Mouse (Mus musculus): ENCODE results near the gene Itpa. TPM values are rescaled to one million over a fixed set of nuclear protein-coding genes. Genes with fewer than 3 reads are reported as not detected.
"Not testable (repeated sequence)": the region's sequence is repeated elsewhere in the genome, so short reads cannot be mapped to it uniquely, and the experiment has no call there.

Gene Itpa
- polyA plus RNA-seq, 1 experiment from 2014 or later: 90.9 TPM

- no peak overlapping the region for H3K4me3 ChIP-seq
- no peak for ATAC-seq (ENCODE audit: insufficient number of reproducible peaks, low FRiP score, low TSS enrichment, low read depth)
- peaks cover 40% of the 10 kb centered on the region for H3K4me1 ChIP-seq
- H3K4me2 ChIP-seq: no peak overlapping the region
- peaks cover 46% of the 10 kb centered on the region for H3K27me3 ChIP-seq
- no peak overlapping the region for H3K27ac ChIP-seq
- H3K36me3 ChIP-seq: no peaks in the 10 kb centered on the region
- 76% methylated on average over 6 of the region's 6 CpGs for WGBS
- H3K9ac ChIP-seq: no peak overlapping the region
- H3K9me3 ChIP-seq: no peaks in the 10 kb centered on the region
Measured at GRCm38 (mm10) chr2:130639276-130639675, 28.1 kb upstream of the Itpa start.

GRCm38 (mm10) chr2:130641351-130642025, 25.9 kb upstream of the Itpa start:
- peaks cover 21% of the 10 kb centered on the region for H3K4me1 ChIP-seq
- H3K4me2 ChIP-seq: peak overlapping the region; percentile 94
- 46% methylated on average over 6 of the region's 6 CpGs for WGBS
- H3K36me3 ChIP-seq: no peaks in the 10 kb centered on the region
- H3K27ac ChIP-seq: no peak overlapping the region
- no peak overlapping the region for H3K9ac ChIP-seq
- peak overlapping the region; percentile 71; the same call in 1 of the 2 replicates for H3K4me3 ChIP-seq
- ATAC-seq (ENCODE audit: insufficient number of reproducible peaks, low FRiP score, low TSS enrichment, low read depth): no peak
- no peaks in the 10 kb centered on the region for H3K9me3 ChIP-seq
- peaks cover 24% of the 10 kb centered on the region for H3K27me3 ChIP-seq

- Histone ChIP-seq H3K9me3 (no peaks in the 10 kb centered on the region), H3K27me3 (peaks cover 17% of the 10 kb centered on the region), H3K4me1 (peaks cover 21% of the 10 kb centered on the region), H3K36me3 (no peaks in the 10 kb centered on the region), H3K27ac (0 out of 2 replicates have a peak overlapping the region, but pooled peaks have one; percentile 18), H3K9ac (peak overlapping the region; percentile 65), H3K4me3 (peak overlapping the region; percentile 71), H3K4me2 (peak overlapping the region; percentile 94)
- peak; percentile 35 for ATAC-seq (ENCODE audit: insufficient number of reproducible peaks, low FRiP score, low TSS enrichment, low read depth)
- WGBS: under 1% methylated on average over 21 of the region's 27 CpGs
Measured at GRCm38 (mm10) chr2:130642197-130642660, 25.2 kb upstream of the Itpa start.

GRCm38 (mm10) chr2:130642684-130643369, 24.6 kb upstream of the Itpa start, which contains the start of gene Lzts3:
Gene Lzts3 (minus strand): TSS chr2:130642803.
- Histone ChIP-seq H3K4me2 (peak within 1 kb of the TSS; percentile 94), H3K4me1 (peaks cover 20% of the 10 kb centered on the region), H3K4me3 (peak within 1 kb of the TSS; percentile 71), H3K36me3 (0 out of 2 replicates have a peak, but pooled peaks cover under 1% of the 10 kb centered on the region), H3K9me3 (no peaks in the 10 kb centered on the region), H3K9ac (peak within 1 kb of the TSS; percentile 65), H3K27me3 (peaks cover 11% of the 10 kb centered on the region), H3K27ac (0 out of 2 replicates have a peak within 1 kb of the TSS, but pooled peaks have one; percentile 18)
- peak; percentile 89 for ATAC-seq (ENCODE audit: insufficient number of reproducible peaks, low FRiP score, low TSS enrichment, low read depth)
- 3% methylated on average over 33 of the region's 40 CpGs for WGBS

- WGBS: 80% methylated on average over 4 of the region's 4 CpGs
- no peaks in the 10 kb centered on the region; the same call in 1 of the 2 replicates for H3K27me3 ChIP-seq
- ATAC-seq (ENCODE audit: insufficient number of reproducible peaks, low FRiP score, low TSS enrichment, low read depth): no peak
Measured at GRCm38 (mm10) chr2:130645198-130645597, 22.2 kb upstream of the Itpa start.

GRCm38 (mm10) chr2:130649028-130649427, 18.4 kb upstream of the Itpa start:
- peaks cover 38% of the 10 kb centered on the region for H3K36me3 ChIP-seq
- not testable (repeated sequence) for H3K27me3 ChIP-seq; H3K4me1 ChIP-seq; H3K4me3 ChIP-seq; H3K9ac ChIP-seq; H3K9me3 ChIP-seq; H3K4me2 ChIP-seq; H3K27ac ChIP-seq; ATAC-seq (ENCODE audit: insufficient number of reproducible peaks, low FRiP score, low TSS enrichment, low read depth)
- 77% methylated on average over 6 of the region's 6 CpGs for whole genome bisulfite sequencing

More at GRCm38 (mm10) chr2:130645198-130645597, 22.2 kb upstream of the Itpa start:
- Histone ChIP-seq H3K27ac (no peak overlapping the region), H3K4me1 (peaks cover 18% of the 10 kb centered on the region), H3K9me3 (no peaks in the 10 kb centered on the region), H3K4me3 (no peak overlapping the region), H3K4me2 (no peak overlapping the region), H3K9ac (no peak overlapping the region), H3K36me3 (peaks cover 10% of the 10 kb centered on the region; the same call in 1 of the 2 replicates)

- 80% methylated on average over 2 of the region's 2 CpGs for WGBS
- no peak for ATAC-seq (ENCODE audit: insufficient number of reproducible peaks, low FRiP score, low TSS enrichment, low read depth)
- H3K4me3 ChIP-seq: no peak overlapping the region
- H3K36me3 ChIP-seq: peaks cover 77% of the 10 kb centered on the region
- H3K4me2 ChIP-seq: no peak overlapping the region
- no peaks in the 10 kb centered on the region for H3K9me3 ChIP-seq
- H3K27me3 ChIP-seq: no peaks in the 10 kb centered on the region
- no peaks in the 10 kb centered on the region for H3K4me1 ChIP-seq
- H3K27ac ChIP-seq: no peak overlapping the region
- H3K9ac ChIP-seq: no peak overlapping the region
Measured at GRCm38 (mm10) chr2:130653303-130653702, 14.1 kb upstream of the Itpa start.

- Histone ChIP-seq H3K27ac (no peak overlapping the region), H3K36me3 (peaks cover 81% of the 10 kb centered on the region)
Measured at GRCm38 (mm10) chr2:130653760-130654159, 13.7 kb upstream of the Itpa start.

GRCm38 (mm10) chr2:130655660-130656339, 11.6 kb upstream of the Itpa start:
- Histone ChIP-seq H3K4me1 (no peaks in the 10 kb centered on the region), H3K4me3 (no peak overlapping the region), H3K4me2 (no peak overlapping the region), H3K9me3 (no peaks in the 10 kb centered on the region), H3K36me3 (peaks cover 90% of the 10 kb centered on the region), H3K27me3 (no peaks in the 10 kb centered on the region), H3K9ac (no peak overlapping the region), H3K27ac (no peak overlapping the region)
- ATAC-seq (ENCODE audit: insufficient number of reproducible peaks, low FRiP score, low TSS enrichment, low read depth): no peak
- WGBS: 88% methylated on average over 6 of the region's 6 CpGs

More at GRCm38 (mm10) chr2:130653760-130654159, 13.7 kb upstream of the Itpa start:
- no peak for ATAC-seq (ENCODE audit: insufficient number of reproducible peaks, low FRiP score, low TSS enrichment, low read depth)
- 81% methylated on average over 1 of the region's 1 CpGs for WGBS
- no peaks in the 10 kb centered on the region for H3K27me3 ChIP-seq
- no peak overlapping the region for H3K9ac ChIP-seq
- H3K4me3 ChIP-seq: no peak overlapping the region
- no peaks in the 10 kb centered on the region for H3K4me1 ChIP-seq
- no peaks in the 10 kb centered on the region for H3K9me3 ChIP-seq
- H3K4me2 ChIP-seq: no peak overlapping the region

GRCm38 (mm10) chr2:130656536-130656935, 10.9 kb upstream of the Itpa start:
- Histone ChIP-seq H3K9me3 (no peaks in the 10 kb centered on the region), H3K4me3 (no peak overlapping the region), H3K27ac (no peak overlapping the region), H3K4me1 (no peaks in the 10 kb centered on the region), H3K36me3 (peaks cover 90% of the 10 kb centered on the region), H3K4me2 (no peak overlapping the region), H3K9ac (no peak overlapping the region), H3K27me3 (no peaks in the 10 kb centered on the region)
- 92% methylated on average over 9 of the region's 9 CpGs for WGBS
- no peak for ATAC-seq (ENCODE audit: insufficient number of reproducible peaks, low FRiP score, low TSS enrichment, low read depth)

GRCm38 (mm10) chr2:130657541-130657940, 9.9 kb upstream of the Itpa start:
- no peaks in the 10 kb centered on the region for H3K9me3 ChIP-seq
- ATAC-seq (ENCODE audit: insufficient number of reproducible peaks, low FRiP score, low TSS enrichment, low read depth): no peak
- WGBS: 88% methylated on average over 6 of the region's 6 CpGs
- H3K9ac ChIP-seq: no peak overlapping the region
- peaks cover 95% of the 10 kb centered on the region for H3K36me3 ChIP-seq
- no peak overlapping the region for H3K27ac ChIP-seq
- H3K4me2 ChIP-seq: no peak overlapping the region
- H3K4me3 ChIP-seq: no peak overlapping the region
- no peaks in the 10 kb centered on the region for H3K27me3 ChIP-seq
- H3K4me1 ChIP-seq: peaks cover 1% of the 10 kb centered on the region

Measured in limb, embryonic 15.5 days (tissue).